In genomic region chr17:63719771-63720170, GRCm38 (mm10) we compare ENCODE assay signal across 23 mouse cellular contexts.
"Had no signal": no experiment of that assay in that cellular context is flagged by ENCODE, and none has a peak within 500 bp of the region (broad histone marks: within the 10 kb centered on the region; RNA-seq: fewer than 3 reads in every experiment).

No protein-coding gene starts in this region.

- H3K4me1 ChIP-seq: limb, embryonic 15.5 days; liver, embryonic 12.5 days; liver, embryonic 15.5 days; lung, embryonic 15.5 days; megakaryocyte, embryonic 14.5 days; midbrain, embryonic 10.5 days; stomach, embryonic 15.5 days had no signal

- H3K27me3 ChIP-seq: liver, embryonic 12.5 days; liver, embryonic 15.5 days; lung, embryonic 15.5 days; megakaryocyte, embryonic 14.5 days; midbrain, embryonic 13.5 days; neural tube, embryonic 12.5 days; stomach, embryonic 15.5 days had no signal

- H3K36me3 ChIP-seq: limb, embryonic 12.5 days; limb, embryonic 15.5 days; liver, embryonic 12.5 days; liver, embryonic 15.5 days; lung, embryonic 15.5 days; midbrain, embryonic 10.5 days; midbrain, embryonic 13.5 days; neural tube, embryonic 12.5 days; stomach, embryonic 15.5 days had no signal

- H3K27ac ChIP-seq: limb, embryonic 12.5 days; limb, embryonic 15.5 days; liver, embryonic 12.5 days; liver, embryonic 15.5 days; lung, embryonic 15.5 days; midbrain, embryonic 10.5 days; midbrain, embryonic 13.5 days; neural tube, embryonic 12.5 days; stomach, embryonic 15.5 days had no signal

- ATAC-seq: liver, embryonic 12.5 days; midbrain, embryonic 13.5 days; midbrain, embryonic 16.5 days had no signal

- H3K9me3 ChIP-seq: limb, embryonic 12.5 days; limb, embryonic 15.5 days; liver, embryonic 12.5 days; liver, embryonic 15.5 days; lung, embryonic 15.5 days; midbrain, embryonic 10.5 days; midbrain, embryonic 13.5 days; neural tube, embryonic 12.5 days; stomach, embryonic 15.5 days had no signal

- DNase-seq: kidney, adult 18-20 months; kidney, adult 9 months; kidney, postnatal 14 days; left cerebral cortex, postnatal 4 days; lung, adult 18-20 months; lung, postnatal 10 days; lung, postnatal 36 days; right cerebral cortex, adult 18-20 months; right cerebral cortex, postnatal 14 days; right cerebral cortex, postnatal 4 days; thymus, postnatal 36 days had no signal

- H3K4me2 ChIP-seq: limb, embryonic 12.5 days; limb, embryonic 15.5 days; liver, embryonic 12.5 days; liver, embryonic 15.5 days; lung, embryonic 15.5 days; midbrain, embryonic 13.5 days; neural tube, embryonic 12.5 days; stomach, embryonic 15.5 days had no signal

- H3K9ac ChIP-seq: limb, embryonic 12.5 days; limb, embryonic 15.5 days; liver, embryonic 12.5 days; liver, embryonic 15.5 days; lung, embryonic 15.5 days; midbrain, embryonic 13.5 days; neural tube, embryonic 12.5 days; stomach, embryonic 15.5 days had no signal

- H3K4me3 ChIP-seq: limb, embryonic 12.5 days; limb, embryonic 15.5 days; liver, embryonic 12.5 days; liver, embryonic 15.5 days; lung, embryonic 15.5 days; megakaryocyte, embryonic 14.5 days; midbrain, embryonic 10.5 days; midbrain, embryonic 13.5 days; myocyte; neural tube, embryonic 12.5 days; stomach, embryonic 15.5 days had no signal
